Mouse (Mus musculus) embryo, embryonic 10 days (tissue): Measurements from ENCODE around the gene Mis18bp1.
"Not testable (repeated sequence)": the region's sequence is repeated elsewhere in the genome, so short reads cannot be mapped to it uniquely, and the experiment has no call there.

ENCODE experiments used
- DNase-seq: peaks from one replicate; pipeline ENCODE4 v3.0.0-alpha.2; 2015; ENCODE audit warnings: low spot score

Mis18bp1 gene

GRCm38 (mm10) chr12:65172021-65172951 lies at the start of gene Mis18bp1:
Gene Mis18bp1 (minus strand): TSS chr12:65172604.
- DNase-seq = peak; percentile 96

- DNase-seq = no peak
Observed at GRCm38 (mm10) chr12:65216404-65216840, 44.0 kb upstream of the Mis18bp1 start.

DNA sequence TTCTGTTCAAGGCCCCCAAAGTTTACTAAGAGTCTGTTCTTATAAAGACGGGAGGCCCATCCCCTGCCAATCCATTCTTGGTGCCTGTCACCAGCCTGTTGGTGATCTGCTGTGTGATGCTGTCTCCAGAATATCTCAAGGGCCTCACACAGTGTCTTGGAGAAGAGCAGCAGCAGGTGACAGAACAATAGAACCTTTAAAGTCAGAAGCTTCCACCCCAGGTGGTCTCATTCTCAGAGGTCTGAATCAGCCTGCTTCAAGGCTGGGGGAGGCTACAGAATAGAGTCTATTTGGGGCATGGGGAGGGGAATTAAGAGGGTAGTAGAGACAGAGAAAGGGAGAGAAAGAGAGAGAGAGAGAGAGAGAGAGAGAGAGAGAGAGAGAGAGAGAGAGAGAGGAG lies 34.0 kb upstream of the Mis18bp1 start:
- no peak for DNase-seq

GRCm38 (mm10) chr12:65201812-65202211 lies 29.4 kb upstream of the Mis18bp1 start:
- DNase-seq = no peak

- no peak for DNase-seq
Observed at GRCm38 (mm10) chr12:65194003-65194530, 21.7 kb upstream of the Mis18bp1 start.

DNA sequence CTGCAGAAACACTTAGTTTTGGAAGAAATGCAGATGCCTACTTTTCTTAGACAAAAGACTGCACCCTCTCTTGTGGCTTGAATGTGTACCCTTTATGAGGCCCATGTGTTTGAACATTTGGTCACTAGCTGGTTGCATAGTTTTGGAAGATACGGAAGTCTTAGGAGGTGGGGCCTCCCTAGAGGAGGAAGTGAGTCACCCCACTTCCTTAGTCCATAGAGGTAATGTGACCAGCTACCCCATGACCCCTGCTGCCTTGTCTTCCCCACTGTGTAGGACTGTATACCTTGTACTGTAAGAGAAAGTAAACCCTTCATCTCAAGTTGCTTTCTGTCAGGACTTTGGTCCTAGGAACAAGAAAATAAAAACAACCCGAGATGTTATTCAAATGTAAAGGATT lies 16.8 kb upstream of the Mis18bp1 start:
- no peak for DNase-seq

- DNase-seq = no peak
Observed at GRCm38 (mm10) chr12:65187365-65187764, 15.0 kb upstream of the Mis18bp1 start.

DNA sequence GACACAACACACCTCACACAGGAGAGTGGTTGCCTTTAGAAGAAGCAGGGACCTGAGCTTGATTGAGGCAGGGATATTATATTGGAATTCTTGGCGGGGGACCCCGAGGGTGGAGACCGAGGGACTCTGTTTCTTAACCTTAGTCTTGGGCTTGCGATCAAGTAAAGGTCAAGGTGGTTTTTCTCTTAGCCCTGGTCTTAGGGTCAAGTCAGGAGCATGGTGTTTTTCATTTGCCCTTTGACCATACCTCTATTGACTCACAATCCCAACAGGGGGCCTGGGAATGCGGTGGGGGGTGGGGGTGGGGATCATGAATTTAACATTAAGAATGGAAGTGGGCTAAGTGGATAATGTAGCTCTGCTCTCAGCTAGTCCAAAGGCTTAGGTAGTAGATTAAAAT lies 1.3 kb upstream of the Mis18bp1 start:
- DNase-seq = no peak

DNA sequence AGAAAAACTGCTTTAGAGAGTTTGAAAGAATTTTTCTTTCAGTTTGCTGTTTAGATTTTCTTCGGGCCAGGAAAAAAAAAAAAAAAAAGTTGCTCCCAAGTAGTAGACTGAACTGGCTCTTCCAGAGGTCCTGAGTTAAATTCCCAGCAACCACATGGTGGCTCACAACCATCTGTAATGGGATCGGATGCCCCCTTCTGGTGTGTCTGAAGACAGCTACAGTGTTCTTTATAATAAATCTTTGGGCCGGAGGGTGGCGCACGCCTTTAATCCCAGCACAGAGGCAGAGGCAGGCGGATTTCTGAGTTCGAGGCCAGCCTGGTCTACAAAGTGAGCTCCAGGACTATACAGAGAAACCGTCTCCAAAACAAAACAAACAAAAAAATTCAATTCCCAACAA lies 555 bp upstream of the Mis18bp1 start:
- not testable (repeated sequence) for DNase-seq

GRCm38 (mm10) chr12:65136121-65136520 lies 36.3 kb downstream of the Mis18bp1 start:
- DNase-seq = not testable (repeated sequence)

DNA sequence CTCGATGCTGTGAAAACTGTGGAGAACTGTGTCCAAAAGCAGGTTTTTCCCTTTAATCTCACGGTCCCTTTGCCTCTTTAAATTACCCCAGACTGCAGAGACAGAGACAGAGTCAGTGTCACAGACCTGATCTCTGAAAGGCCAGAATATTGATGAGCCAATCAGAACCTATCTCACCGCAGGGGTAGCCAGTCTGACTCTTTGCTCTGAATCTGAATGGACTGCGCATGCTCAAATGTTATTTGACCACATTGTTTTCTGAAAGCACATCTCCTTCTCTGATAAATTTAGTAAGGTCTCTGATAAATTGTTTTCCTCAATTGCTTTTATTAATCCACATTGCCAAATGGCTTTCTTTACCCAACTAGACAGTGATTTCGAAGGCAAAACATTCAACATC lies 53.0 kb downstream of the Mis18bp1 start:
- no peak for DNase-seq

- DNase-seq = no peak
Observed at GRCm38 (mm10) chr12:65118968-65119367, 53.4 kb downstream of the Mis18bp1 start.

- not testable (repeated sequence) for DNase-seq
Observed at GRCm38 (mm10) chr12:65114978-65115377, 57.4 kb downstream of the Mis18bp1 start.

GRCm38 (mm10) chr12:65113925-65114324 lies 58.5 kb downstream of the Mis18bp1 start:
- no peak for DNase-seq

DNA sequence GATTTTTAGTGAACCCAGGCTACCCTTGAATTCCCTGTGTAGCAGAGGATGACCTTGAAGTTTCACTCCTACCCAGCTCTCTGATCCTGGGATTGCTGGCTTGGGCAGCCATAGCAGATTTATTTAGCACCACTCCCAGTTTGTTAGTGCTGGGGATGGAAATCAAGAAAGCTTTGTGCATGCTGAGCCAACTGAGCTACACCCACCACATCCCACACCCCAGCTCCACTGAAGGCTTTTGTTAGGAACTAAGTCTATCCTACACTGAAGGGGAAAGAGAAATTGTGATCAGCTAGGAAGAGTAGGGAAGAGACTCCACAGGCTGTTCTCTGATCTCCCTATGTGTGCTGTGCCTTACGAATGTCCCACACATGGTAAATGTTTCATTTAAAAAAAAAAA lies 59.6 kb downstream of the Mis18bp1 start:
- DNase-seq = no peak

DNA sequence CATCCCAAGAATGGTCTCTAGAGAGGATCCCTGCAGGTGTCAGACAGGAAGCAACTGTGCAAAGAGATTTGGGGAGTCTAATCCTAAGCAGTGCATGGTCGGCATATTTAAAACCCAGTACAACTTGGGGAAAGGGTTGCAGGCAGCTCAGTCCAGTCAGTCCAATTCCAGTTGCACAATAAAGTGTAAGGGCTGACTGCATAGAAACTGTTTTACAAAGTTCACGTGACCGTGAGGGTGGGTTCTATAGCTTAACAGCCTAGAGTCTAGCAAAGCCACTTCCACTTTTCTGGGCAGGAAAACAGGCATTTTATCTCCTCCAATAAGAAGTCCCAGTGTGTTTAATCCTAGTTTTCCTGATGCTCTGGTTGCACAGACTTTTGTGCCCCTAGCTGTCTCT lies 60.9 kb downstream of the Mis18bp1 start:
- no peak for DNase-seq

DNA sequence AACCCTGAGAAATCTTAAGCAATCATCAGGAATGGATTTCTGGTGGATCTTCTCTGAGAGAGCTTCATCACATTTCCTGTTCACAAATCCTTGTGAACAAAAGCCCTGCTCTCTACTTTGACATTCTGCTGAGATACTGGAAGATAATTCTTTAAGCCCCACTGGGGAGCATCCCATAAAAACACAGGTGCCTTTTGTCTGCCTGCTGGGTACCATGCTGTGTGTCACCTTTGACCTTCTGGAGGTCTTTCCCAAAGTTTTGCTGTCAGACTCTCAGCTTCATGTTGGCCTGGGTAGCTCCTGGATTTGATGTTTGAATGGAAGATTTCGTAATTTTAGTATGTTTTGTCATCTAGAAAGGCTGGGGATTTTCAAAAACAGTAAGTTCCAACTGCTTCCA lies 63.7 kb downstream of the Mis18bp1 start:
- DNase-seq = no peak
